Mouse (Mus musculus) spleen, postnatal 10 days (tissue): ENCODE results near the gene Ldhd.

ENCODE experiments used
- DNase-seq, 2 experiments: peaks; one replicate each; pipeline ENCODE4 v3.0.0; 2021 to 2022; ENCODE audit warnings: low spot score in 2 of 2

The Ldhd gene

DNA sequence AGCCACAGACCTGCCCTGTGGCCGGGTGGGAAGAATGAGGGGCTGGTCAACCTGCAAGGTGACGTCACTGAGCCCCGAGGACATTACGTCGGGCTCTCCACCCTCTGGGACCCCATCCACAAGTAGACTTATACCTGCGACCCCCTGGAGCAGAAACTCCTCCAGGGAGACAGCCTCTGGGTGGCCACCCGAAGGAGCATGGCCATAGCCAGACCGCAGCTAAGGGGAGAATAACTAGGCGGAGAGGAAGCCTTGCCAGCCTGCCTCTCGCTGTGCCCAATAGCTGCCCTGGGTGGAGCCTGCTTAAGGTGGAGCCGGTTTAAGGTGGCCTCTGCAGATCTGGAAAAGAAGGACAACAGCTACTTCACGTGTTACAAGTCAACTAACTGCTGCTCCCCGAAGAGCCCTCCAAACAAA, at the start of gene Ldhd:
Gene Ldhd, minus strand, starts transcription at position 270 of the 417 bp plus-strand sequence.
- DNase-seq, result no peak

GRCm38 (mm10) chr8:111678848-111679247, 48.7 kb upstream of the Ldhd start:
- DNase-seq, result no peak

GRCm38 (mm10) chr8:111678111-111678510, 47.9 kb upstream of the Ldhd start:
- peak; percentile 34 to 60 for DNase-seq

DNA sequence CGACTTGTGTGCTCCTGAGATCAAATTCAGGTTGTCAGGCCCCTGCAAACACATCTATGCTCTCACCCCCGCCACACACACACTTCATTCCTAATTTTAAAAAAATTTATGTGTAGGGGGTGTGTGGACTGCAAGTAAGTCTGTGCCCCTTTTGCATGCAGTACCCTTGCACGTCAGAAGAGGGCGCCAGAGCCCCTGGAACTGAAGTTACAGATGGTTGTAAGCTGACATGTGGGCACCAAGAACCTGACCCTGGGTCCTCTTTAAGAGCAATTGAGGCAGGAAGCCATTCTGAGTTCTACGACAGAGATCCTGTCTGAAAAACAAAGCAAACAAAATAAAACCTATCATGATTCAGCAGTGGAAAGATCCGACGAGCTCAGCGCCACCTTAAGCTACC, 46.1 kb upstream of the Ldhd start:
- peak; percentile 17 to 49 for DNase-seq

DNA sequence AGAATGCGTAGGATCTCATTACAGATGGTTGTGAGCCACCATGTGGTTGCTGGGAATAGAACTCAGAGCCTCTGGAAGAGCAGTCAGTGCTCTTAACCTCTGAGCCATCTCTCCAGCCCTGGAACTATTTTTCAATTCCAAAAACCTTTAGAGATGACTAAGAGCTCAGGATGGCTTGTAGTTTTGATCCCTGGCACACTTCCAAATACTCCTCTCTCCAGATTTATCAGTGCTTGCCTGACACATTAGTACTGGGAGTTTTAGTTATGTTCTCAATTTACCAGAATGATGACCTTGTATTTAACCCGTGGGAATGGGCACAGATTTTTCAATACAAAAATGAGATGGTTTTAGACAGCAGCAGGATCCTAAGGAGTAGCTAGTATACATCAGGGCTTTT, 36.6 kb upstream of the Ldhd start:
- no peak for DNase-seq

- peak; percentile 58 to 81 for DNase-seq
Measured at GRCm38 (mm10) chr8:111662473-111662872, 32.3 kb upstream of the Ldhd start.

DNA sequence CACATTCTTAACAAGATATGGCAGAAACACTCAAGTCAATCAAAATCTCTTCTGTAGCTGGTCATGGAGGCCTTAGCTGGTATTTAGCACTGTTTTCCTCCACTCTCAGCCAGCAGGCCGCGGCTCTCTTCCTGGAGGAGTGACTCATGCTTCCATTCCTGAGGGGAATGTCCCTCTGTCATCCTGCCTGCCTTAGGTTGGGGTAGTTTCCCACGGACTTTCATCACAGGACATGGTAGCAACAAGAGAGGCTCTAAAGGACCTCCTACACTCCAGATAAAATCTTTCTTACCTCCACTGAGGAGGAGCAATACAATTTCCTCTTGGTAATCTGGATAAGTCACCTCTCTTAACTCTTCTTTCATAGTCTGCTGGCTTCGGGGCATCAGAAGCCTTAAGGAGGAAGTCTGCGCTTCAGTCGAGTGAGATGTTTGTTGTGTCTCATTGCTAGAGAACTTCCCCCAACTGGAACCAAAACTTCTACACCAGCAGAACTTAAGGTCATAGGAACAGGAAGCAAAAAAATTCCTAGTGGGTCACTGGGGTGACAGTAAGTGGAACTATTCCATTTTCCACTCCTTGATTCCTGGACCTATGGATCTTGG, 28.7 kb upstream of the Ldhd start:
- DNase-seq, result no peak

GRCm38 (mm10) chr8:111657312-111657854, 27.2 kb upstream of the Ldhd start:
- DNase-seq, result no peak

DNA sequence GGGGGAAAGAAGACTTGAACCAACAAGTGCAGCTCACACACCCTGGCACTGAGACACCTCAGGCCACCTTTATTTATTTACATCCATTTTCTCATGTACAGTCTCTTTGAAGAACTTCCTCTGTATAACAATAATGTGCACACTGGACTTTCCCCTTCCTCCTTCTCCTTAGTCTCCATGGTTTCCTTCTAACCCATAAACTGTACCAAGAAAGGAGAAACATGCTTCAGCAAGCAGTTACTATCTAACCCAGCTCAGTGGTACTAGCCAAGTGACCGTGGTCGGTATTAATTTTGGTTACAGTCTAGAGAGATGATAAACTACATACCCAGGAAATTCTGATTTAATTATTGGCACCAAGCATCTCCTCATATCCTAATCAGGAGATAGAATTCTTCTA, 23.4 kb upstream of the Ldhd start:
- DNase-seq, result no peak

DNA sequence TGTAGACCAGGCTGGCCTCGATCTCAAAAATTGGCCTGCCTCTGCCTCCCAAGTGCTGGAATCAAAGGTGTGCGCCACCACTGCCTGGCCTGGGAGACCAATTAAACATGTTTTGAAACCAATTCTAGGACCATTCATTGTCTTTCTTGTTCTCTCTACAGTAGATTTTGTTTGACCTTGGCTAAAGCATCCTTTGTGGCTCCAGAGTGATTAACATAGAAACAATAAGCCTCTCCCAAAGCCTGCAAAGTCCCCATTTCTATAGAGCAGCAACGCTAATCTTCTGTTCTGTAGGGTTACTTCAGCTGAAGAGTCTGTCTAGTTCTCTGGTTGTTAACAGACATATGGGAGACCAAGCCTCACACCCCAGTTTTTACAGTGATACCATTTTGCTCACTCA, 20.5 kb upstream of the Ldhd start:
- DNase-seq, result no peak

DNA sequence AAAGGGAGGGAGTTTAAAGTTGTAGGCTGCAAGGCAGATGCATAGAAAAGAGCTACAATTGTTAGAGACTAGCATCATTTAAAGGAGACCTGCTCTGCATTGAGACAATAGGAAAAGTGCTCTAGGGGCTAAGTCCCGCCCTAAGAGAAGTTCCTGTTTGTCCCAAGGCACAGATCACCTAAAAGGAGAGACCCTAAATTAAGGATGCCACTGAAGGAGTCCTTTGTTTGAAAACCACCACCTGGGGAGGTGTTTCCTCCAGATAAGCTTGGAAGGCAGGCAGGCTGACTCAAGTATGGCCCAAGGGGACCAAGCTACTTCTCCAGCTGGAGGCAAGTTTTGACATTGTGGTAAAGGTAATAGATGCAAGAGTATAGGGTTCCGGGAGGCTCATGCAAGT, 18.7 kb upstream of the Ldhd start:
- DNase-seq, result no peak

DNA sequence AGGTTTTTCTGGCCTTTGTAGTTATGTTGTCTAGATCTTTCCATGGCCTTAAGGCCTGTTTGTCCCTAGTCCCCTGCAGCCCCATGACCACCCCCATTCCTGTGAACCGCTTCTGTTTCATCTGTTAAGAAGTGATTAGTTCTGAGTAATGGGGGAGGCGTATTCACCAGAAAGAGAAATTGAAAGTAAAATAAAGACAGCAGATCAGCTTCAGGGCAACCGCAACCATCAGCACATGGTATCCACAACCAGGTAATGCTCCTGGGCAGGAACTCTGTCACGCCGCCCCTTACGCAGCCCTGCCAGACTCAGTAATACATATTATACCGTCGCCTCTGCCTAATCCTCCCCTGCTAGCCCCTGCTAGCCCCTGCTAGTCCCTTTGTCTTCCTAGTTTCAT, 15.5 kb upstream of the Ldhd start:
- DNase-seq, result no peak

- peak in 1 of 2 experiments; percentile 63 for DNase-seq
Measured at GRCm38 (mm10) chr8:111644286-111645051, 14.3 kb upstream of the Ldhd start.

DNA sequence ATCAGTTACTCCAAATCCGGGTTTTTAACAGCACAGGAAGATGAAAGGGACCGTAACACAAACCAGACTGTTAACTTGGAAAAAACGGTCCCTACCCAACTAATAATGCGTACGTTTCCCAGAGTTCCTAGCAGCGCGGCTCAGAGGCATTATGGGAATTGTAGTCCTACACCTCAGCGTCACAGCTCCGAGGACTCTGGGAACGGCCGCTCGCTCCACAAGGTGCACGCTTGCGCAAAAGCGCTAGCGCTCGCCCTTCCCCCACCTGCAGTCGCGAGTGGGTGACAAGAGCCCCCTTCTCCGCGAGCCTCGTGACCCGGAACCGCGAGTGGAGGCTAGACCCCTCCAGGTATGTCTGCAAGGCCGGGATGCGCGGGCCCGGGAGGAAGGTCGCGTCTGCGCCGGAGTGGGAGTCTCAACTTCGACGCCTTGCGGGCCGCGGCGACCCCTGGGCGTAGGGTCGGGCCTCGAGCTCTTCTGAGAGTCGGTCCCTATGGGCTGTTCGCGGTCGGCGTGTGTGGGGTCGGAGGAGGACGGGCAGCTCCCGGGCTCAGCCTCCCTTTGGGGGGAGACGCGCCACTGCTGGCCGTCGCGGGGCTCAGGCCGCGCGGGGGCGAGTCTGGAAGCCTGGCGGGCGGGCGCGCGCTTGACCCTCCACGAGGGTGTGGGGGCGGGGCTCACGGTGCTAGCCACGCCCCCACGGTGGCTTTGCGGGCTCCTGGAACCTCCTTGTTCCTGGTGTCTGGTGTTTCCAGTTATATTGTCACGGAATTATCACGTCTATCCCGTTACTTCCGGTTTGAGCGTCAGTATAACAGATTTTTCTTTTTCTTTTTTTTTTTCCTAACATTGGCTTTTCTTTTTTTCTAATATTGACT, 13.3 kb upstream of the Ldhd start, which contains the start of gene Zfp1:
Gene Zfp1, plus strand, starts transcription at position 138 of the 878 bp plus-strand sequence.
- peak; percentile 78 to 89 for DNase-seq

GRCm38 (mm10) chr8:111642939-111643263, 12.7 kb upstream of the Ldhd start:
- DNase-seq, result no peak

- no peak for DNase-seq
Measured at GRCm38 (mm10) chr8:111642496-111642895, 12.3 kb upstream of the Ldhd start.

DNA sequence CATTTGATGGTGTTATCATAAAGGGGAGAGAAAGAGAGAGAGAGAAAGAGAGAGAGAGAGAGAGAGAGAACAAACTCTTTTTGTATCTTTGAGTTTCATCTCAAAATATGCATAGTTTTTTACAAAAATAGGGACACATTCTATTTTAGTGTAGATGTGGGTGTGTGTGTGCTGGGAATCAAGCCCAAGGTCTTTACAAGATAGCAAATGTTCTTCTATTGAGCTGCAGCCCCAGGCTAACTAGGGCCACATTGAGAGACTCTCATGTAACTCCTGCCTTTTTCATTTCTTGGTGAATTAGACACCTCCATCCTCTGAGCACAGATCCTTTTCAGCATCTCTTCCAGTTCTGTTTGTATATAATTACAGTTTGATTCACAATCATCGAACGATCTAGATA, 10.9 kb upstream of the Ldhd start:
- no peak for DNase-seq

- no peak for DNase-seq
Measured at GRCm38 (mm10) chr8:111638086-111638485, 7.9 kb upstream of the Ldhd start.

- DNase-seq, result no peak
Measured at GRCm38 (mm10) chr8:111632976-111633375, 2.8 kb upstream of the Ldhd start.

DNA sequence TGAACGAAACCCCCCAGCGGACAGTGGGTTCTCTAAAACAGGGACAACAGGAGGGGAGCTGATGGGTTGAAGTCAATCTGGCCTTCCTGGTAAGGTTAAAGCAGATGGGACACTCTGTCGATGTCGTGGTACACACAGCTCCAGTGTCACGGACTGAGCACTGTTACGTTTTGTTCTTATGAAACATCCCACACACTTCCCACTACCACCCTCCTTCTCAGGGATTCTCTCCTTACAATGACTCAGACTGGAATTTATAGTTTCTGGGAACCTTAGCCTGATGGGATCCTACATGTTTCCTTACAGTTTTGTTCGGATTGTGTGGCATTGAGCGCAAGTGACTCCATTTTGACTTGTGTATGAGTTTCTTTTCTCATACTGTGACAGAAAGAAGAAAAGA, 1.4 kb upstream of the Ldhd start:
- DNase-seq, result no peak

GRCm38 (mm10) chr8:111628894-111629501, 1.2 kb downstream of the Ldhd start:
- no peak for DNase-seq

DNA sequence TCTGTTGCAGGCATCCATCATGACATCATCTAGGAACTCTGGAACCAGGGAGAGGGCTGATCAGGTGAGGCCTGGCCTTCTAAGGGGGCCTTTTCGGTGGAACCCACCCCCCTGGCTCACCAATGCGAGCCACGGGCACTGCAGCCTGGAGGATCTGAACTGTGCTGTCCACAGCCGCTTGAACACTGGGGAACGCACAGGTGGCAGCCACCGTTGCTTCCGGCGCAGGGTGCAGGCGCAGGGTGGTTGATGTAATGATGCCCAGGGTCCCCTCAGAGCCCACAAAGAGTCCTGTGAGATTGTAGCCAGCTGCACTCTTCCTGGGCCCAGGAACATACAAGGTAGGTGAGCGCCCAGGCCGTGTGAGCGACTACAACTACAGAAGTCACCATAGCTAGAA, 1.8 kb downstream of the Ldhd start:
- no peak for DNase-seq
